Mouse (Mus musculus) cerebellum, adult (tissue): ENCODE results near the gene Lmna.
A peak's percentile ranks its signal among the peaks of the same experiment; 100 is the strongest.

Source experiments
- ATAC-seq: cut with Nextera tagmentation; 2 replicates; pipeline ENCODE4 v1.9.2; 2017; ENCODE audit warnings: mild to moderate bottlenecking, moderate library complexity, mixed read lengths; ENCODE audit not compliant: insufficient number of reproducible peaks, low FRiP score, low TSS enrichment

Lmna gene

GRCm38 (mm10) chr3:88509692-88510420 lies at the start of gene Lmna:
Lmna (minus strand) TSS chr3:88509956.
- peak; percentile 78 for ATAC-seq

GRCm38 (mm10) chr3:88556616-88557015 lies 46.9 kb upstream of the Lmna start:
- ATAC-seq: no peak

DNA sequence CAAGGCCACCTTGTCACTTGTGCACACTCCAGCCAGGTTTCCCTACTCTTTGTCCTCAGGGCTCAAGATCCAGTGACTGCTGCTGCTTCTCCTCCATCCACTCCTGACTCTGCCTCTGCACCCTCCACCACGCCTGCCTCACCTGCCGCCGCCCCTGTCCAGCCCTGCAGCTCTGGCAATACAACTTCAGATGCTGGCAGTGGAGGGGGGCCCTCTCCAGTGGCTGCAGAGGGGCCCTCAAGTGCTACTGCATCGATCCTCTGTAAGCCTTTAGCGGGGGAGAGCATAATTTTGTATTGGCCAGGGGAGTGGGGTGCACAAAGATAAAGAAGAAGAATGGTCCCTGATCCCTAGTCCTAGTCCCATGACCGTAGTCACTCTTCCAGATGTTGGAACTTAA lies 46.0 kb upstream of the Lmna start:
- ATAC-seq: no peak

DNA sequence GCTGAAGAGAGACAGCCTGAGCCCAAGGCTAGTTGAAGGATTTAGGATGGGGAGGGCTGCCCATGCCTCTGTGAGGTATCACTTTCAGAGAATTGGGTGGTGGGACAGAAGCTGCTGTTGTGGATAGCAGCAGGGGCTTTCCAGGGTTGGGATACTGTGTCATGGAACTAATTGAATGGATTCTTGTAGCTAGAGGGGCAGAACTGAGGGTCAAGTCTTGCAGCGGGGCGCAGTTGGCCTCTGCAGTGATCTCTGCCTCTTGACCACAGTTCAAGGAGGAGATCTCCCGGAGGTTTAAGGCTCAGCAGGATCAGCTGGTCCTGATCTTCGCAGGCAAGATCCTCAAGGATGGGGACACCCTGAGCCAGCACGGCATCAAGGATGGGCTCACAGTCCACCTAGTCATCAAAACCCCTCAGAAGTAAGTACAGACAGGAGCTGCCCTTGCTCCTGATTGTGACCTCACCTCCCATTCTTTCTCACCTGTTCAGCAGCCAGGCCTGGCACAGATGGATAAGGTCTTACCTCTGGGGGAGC lies 45.4 kb upstream of the Lmna start:
- no peak for ATAC-seq

GRCm38 (mm10) chr3:88553880-88554586 lies 44.3 kb upstream of the Lmna start:
- peak; percentile 12; the same call in 1 of the 2 replicates for ATAC-seq

DNA sequence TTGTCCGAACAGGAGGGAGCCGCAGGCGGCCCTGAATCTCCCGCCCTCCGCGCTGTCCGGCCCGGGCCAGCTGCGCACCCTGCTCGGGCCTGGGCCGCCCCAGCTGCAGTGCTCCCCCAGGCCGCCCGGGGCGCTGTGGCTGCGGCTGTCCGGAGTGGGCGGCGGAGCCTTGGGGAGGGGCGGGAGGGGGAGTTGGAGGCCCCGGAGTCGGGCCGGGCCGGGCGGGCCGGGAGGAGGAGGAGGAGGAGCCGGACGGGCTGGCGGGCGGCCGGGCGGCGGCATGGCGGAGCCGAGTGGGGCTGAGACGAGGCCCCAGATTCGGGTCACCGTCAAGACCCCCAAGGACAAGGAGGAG lies 43.7 kb upstream of the Lmna start, which contains the start of gene Ubqln4:
Ubqln4 (plus strand) TSS at position 234 of the 355 bp plus-strand sequence.
- peak; percentile 27; the same call in 1 of the 2 replicates for ATAC-seq

GRCm38 (mm10) chr3:88552676-88553524 lies 43.1 kb upstream of the Lmna start, which contains the start of gene Lamtor2:
Lamtor2 (minus strand) TSS chr3:88553074.
- ATAC-seq: peak; percentile 84

DNA sequence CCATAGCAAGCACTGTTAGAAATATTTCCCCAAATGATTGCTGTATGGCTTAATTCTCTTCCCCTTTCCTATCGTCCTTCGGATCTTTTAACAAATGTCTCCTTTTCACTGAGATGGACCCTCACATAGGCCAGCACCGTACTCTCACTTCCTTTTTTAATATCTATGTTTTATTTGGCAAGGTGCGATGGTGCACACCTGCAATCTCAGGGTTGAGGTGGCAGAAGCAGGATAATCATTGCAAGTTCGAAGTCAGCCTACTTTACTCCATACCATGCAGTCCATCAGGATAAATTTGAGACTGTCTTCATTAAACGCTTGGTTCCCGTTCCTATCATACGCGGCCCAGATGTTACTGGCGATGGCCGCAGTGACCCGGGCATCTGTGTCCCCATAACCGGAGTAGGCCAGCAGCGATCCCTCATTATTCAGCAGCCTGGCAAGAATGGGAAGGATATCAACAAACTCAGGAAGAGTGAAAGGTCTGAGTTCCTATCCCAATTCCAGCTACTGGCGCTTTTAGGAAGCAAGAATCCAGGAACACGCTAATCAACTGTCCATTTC lies 42.4 kb upstream of the Lmna start:
- no peak for ATAC-seq

- ATAC-seq: no peak
Observed at GRCm38 (mm10) chr3:88551586-88551985, 41.8 kb upstream of the Lmna start.

- ATAC-seq: no peak
Observed at GRCm38 (mm10) chr3:88548180-88548917, 38.6 kb upstream of the Lmna start, which contains the start of gene Rab25. Rab25 (minus strand) TSS chr3:88548300.

GRCm38 (mm10) chr3:88546674-88547418 lies 37.1 kb upstream of the Lmna start:
- no peak for ATAC-seq

GRCm38 (mm10) chr3:88544955-88545591 lies 35.3 kb upstream of the Lmna start:
- ATAC-seq: no peak

DNA sequence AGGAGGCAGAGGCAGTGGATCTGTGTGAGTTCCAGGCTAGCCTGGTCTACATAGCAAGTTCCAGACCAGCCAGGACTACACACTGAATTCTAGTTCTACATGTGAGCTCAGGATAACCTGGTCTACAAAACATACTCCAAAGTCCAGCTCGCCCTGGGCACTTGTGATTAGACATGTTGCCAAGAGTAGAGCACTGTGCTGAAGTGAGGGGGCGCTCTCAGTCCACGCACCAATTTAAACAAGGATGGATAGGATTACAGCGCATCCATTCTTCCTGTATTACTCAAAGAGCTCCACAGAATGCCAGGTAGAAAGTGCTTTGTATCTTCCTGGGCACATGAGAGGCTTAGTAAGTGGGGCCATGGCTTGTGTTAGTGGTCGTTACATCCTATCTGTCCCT lies 34.8 kb upstream of the Lmna start:
- ATAC-seq: no peak

GRCm38 (mm10) chr3:88543651-88544410 lies 34.1 kb upstream of the Lmna start:
- no peak for ATAC-seq

GRCm38 (mm10) chr3:88543174-88543573 lies 33.4 kb upstream of the Lmna start:
- ATAC-seq: no peak

- no peak for ATAC-seq
Observed at GRCm38 (mm10) chr3:88542486-88542885, 32.7 kb upstream of the Lmna start.

DNA sequence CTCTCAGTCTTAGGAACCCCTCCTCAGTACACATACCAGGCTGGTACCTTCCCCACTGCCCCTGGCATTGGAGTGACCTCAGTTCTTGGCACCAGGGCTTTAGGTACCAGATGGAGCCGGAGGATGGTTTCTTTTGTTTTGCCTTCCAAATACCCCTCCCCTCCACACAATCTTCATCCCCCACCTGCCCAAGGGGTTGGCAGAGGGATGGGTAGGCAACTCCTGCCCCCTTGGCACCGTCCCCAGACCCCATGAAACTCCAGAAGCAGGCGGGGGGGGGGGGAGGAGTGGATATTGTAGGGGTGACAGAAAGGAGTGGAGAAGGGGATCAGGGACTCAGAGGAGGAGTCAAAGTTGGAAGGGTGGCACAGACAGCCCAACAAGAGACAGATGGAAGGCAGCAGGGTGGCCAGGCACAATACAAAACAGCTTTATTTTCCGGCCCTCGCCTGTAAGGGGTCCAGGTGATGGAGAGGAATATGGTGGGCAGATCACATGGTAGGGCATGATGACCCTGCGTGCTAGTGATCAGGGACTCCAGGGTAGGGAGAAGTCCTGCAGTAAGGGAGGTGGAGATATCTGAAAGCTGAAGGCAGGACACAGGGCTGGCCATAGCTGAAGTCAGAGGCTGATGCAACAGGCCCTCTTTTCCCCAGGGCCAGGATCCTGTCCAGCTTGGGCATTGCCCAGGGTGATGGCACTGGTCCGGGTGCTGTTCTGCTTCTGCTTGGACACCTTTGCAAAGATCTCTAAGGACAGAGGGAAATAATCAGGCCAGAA lies 32.1 kb upstream of the Lmna start:
- peak; percentile 56; the same call in 1 of the 2 replicates for ATAC-seq
